Mouse (Mus musculus) gastrocnemius, postnatal 4 days (tissue): ENCODE measurements around the gene Zfp980. TPM values are rescaled to one million over a fixed set of nuclear protein-coding genes. Genes with fewer than 3 reads are reported as not detected.
A peak's percentile ranks its signal among the peaks of the same experiment; 100 is the strongest.
"Not testable (repeated sequence)": the region's sequence is repeated elsewhere in the genome, so short reads cannot be mapped to it uniquely, and the experiment has no call there.

Source experiments
- DNase-seq, 2 experiments: peaks; one replicate each; pipeline ENCODE4 v3.0.0; 2021 to 2022; ENCODE audit warnings: low spot score in 2 of 2, mixed read lengths in 2 of 2
- long read RNA-seq, 2 experiments: library from polyadenylated mRNA; stranded (forward); transcript quantifications; one replicate each; pipeline ENCODE4 v2.0.0; 2021
- total RNA-seq, 2 experiments: library from RNA; stranded (reverse); gene quantifications; 2 replicates each; pipeline ENCODE4 v1.2.3; 2021

The Zfp980 gene
- total RNA-seq, result under 1 TPM in 1 of 2 experiments, not detected in 1; 0.31 TPM
- long read RNA-seq, experiment 1, result 0 reads
- long read RNA-seq, experiment 2, partial matches to known transcripts, result 0 of 1 reads
- long read RNA-seq, experiment 2, other reads (novel, unspliced or antisense), result 1 of 1 reads

- DNase-seq, result not testable (repeated sequence)
These were observed at the start of gene Zfp980 for GRCm38 (mm10) chr4:145670385-145670784. Gene Zfp980 (plus strand): TSS chr4:145670685.

GRCm38 (mm10) chr4:145640416-145641185 is 29.9 kb upstream of the Zfp980 start:
- DNase-seq, result peak in 1 of 2 experiments; percentile 20

GRCm38 (mm10) chr4:145674286-145674780 is 3.8 kb downstream of the Zfp980 start:
- not testable (repeated sequence) for DNase-seq

GRCm38 (mm10) chr4:145680217-145680616 is 9.7 kb downstream of the Zfp980 start:
- peak; percentile 19 to 25 for DNase-seq

- DNase-seq, result not testable (repeated sequence)
These were observed 10.3 kb downstream of the Zfp980 start for GRCm38 (mm10) chr4:145680672-145681387.

- DNase-seq, result not testable (repeated sequence)
These were observed 11.5 kb downstream of the Zfp980 start for GRCm38 (mm10) chr4:145682021-145682420.

GRCm38 (mm10) chr4:145683024-145683766 is 12.7 kb downstream of the Zfp980 start:
- DNase-seq, result not testable (repeated sequence)

- not testable (repeated sequence) for DNase-seq
These were observed 15.6 kb downstream of the Zfp980 start for GRCm38 (mm10) chr4:145686061-145686460.

GRCm38 (mm10) chr4:145744935-145745644 is 74.6 kb downstream of the Zfp980 start:
- peak; percentile 6 to 14 for DNase-seq

- not testable (repeated sequence) for DNase-seq
These were observed 75.1 kb downstream of the Zfp980 start for GRCm38 (mm10) chr4:145745645-145745991.

Other genes starting within 250 kb of the Zfp980 start
- gene Zfp990, start 159.9 kb upstream of the Zfp980 start, total RNA-seq, result 1 to 10 TPM in 1 of 2 experiments, under 1 TPM in 1; 0.88 to 1.4 TPM
- gene Gm13212, start 85.5 kb upstream of the Zfp980 start, total RNA-seq, result 1 to 10 TPM; 1.7 to 1.9 TPM
- gene Zfp986, start 198.1 kb downstream of the Zfp980 start, total RNA-seq, result not detected